Mouse (Mus musculus): Measurements from ENCODE around the gene Atp2a2. TPM values are rescaled to one million over a fixed set of nuclear protein-coding genes. Genes with fewer than 3 reads are reported as not detected.
A peak's percentile ranks its signal among the peaks of the same experiment; 100 is the strongest.

Gene Atp2a2
- polyA plus RNA-seq, 1 experiment from 2014 or later: 47.2 TPM

DNA sequence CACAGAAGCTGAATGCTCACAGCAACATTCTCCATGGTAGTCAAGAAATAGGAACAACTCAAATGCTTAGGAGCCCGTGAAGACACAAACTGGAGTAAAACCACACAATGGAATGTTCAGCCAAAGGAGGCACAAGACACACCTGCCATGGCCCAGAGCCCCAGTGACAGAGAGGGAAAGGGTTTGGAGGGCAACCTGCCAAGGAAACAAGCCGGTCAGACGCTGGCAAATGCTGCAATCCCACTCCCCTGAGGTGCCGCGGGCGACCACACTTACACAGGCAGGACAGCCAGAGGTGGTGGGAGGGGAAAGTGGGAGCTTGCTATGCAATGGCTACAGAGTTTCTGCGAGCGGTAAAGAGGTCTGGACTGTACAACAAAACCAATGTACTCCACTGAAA, 31.9 kb upstream of the Atp2a2 start:
- H3K27me3 ChIP-seq (replicated peaks; ENCODE audit: control insufficient read depth, insufficient read depth, low read length): no peaks in the 10 kb centered on the region
- WGBS: 67% methylated on average over 8 of the region's 8 CpGs
- no peak overlapping the region for H3K9ac ChIP-seq (ENCODE audit: low read depth, low read length)
- no peak overlapping the region for H3K27ac ChIP-seq (ENCODE audit: low read depth, low read length)
- ATAC-seq: no peak
- no peaks in the 10 kb centered on the region for H3K9me3 ChIP-seq (ENCODE audit: control insufficient read depth, low read length)
- no peak overlapping the region for H3K4me3 ChIP-seq (ENCODE audit: low read length)
- H3K36me3 ChIP-seq (ENCODE audit: control insufficient read depth, insufficient read depth, low read length): no peaks in the 10 kb centered on the region
- peaks cover 3% of the 10 kb centered on the region; the same call in 1 of the 2 replicates for H3K4me1 ChIP-seq (ENCODE audit: control insufficient read depth, insufficient read depth, low read depth, low read length)
- H3K4me2 ChIP-seq (ENCODE audit: low read length): no peak overlapping the region

DNA sequence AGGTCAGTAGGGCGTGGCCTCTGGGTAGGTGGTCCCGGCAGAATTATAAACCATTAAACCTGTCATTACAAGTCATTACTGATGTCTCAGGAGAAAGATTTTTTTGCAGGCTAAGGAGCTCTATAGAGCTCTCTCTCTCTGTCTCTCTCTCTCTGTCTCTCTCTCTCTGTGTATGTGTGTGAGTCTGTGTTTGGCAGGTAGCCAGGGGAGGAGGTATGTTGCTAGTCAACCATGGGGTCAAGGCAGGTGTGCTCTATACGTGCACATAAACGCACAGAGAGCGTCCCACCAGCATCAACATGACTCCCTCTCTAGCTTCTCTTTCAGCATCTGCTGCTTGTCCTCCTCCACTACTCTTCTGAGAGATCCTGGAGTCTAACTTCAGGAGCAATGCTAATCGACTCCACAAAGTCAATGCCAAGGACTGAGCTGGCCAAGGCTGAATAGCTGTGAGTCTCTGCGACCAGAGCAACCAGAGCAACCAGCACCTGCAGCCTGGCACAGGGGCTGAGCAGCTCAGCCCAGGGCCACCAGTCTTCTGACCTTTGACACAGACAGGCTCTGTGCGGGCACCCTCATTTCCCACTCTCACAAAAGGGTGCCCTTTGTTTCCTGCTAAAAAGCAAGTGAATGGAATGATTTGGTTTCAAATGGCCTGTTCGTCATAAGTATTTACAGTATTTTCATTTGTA, 28.0 kb upstream of the Atp2a2 start:
- 72% methylated on average over 9 of the region's 9 CpGs for WGBS
- Histone ChIP-seq H3K4me2 (ENCODE audit: low read length) (no peak overlapping the region), H3K27ac (ENCODE audit: low read depth, low read length) (no peak overlapping the region; the same call in 1 of the 2 replicates), H3K4me3 (ENCODE audit: low read length) (no peak overlapping the region), H3K4me1 (ENCODE audit: control insufficient read depth, insufficient read depth, low read depth, low read length) (peaks cover 8% of the 10 kb centered on the region), H3K27me3 (replicated peaks; ENCODE audit: control insufficient read depth, insufficient read depth, low read length) (no peaks in the 10 kb centered on the region), H3K9ac (ENCODE audit: low read depth, low read length) (no peak overlapping the region), H3K9me3 (ENCODE audit: control insufficient read depth, low read length) (no peaks in the 10 kb centered on the region), H3K36me3 (ENCODE audit: control insufficient read depth, insufficient read depth, low read length) (no peaks in the 10 kb centered on the region)
- no peak for ATAC-seq

DNA sequence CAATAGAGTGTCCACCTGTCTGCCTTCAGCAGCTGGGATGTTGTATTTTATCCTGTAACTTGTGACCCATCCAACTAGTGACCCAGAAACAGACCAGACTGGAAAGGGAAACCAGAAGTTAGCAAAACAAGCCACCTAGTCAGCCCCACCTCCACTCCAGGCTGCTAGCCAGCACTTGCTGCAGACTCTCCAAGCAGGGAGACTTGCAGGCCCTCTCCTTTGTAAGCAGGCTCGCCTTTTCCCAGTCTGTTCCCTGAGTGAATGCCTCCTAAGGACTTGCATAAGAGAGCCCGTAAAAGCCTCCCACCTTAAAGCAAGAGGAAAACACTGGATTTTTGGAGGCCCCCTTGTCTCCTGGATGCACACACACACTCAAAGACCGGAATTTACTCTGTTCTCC, 27.3 kb upstream of the Atp2a2 start:
- Histone ChIP-seq H3K9me3 (ENCODE audit: control insufficient read depth, low read length) (no peaks in the 10 kb centered on the region), H3K4me3 (ENCODE audit: low read length) (no peak overlapping the region), H3K4me2 (ENCODE audit: low read length) (no peak overlapping the region), H3K27ac (ENCODE audit: low read depth, low read length) (peak overlapping the region; percentile 42; the same call in 1 of the 2 replicates), H3K27me3 (replicated peaks; ENCODE audit: control insufficient read depth, insufficient read depth, low read length) (no peaks in the 10 kb centered on the region), H3K36me3 (ENCODE audit: control insufficient read depth, insufficient read depth, low read length) (no peaks in the 10 kb centered on the region), H3K9ac (ENCODE audit: low read depth, low read length) (no peak overlapping the region), H3K4me1 (ENCODE audit: control insufficient read depth, insufficient read depth, low read depth, low read length) (peaks cover 8% of the 10 kb centered on the region)
- no peak for ATAC-seq
- 65% methylated on average over 3 of the region's 3 CpGs for WGBS

DNA sequence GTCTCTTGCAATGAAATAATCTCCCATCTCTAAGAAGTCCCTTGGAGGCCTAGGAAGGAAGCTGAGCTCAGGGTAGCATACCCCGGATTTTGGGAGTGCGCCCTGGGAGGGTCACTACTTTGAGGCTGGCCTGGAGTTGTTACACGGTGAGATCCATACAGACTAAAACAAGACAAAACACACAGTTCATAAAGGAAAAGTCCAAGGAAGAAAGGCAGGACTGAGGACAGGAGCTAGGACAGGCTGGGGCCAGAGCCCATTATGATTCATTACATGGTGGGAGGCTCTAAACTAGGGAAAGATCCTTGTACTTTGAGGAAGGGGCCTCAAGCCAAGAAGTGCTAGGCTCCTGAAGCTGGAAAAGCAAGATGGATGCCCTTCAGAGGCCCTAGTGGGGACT, 26.6 kb upstream of the Atp2a2 start:
- H3K27me3 ChIP-seq (replicated peaks; ENCODE audit: control insufficient read depth, insufficient read depth, low read length): no peaks in the 10 kb centered on the region
- H3K9ac ChIP-seq (ENCODE audit: low read depth, low read length): no peak overlapping the region
- H3K36me3 ChIP-seq (ENCODE audit: control insufficient read depth, insufficient read depth, low read length): no peaks in the 10 kb centered on the region
- WGBS: 72% methylated on average over 3 of the region's 3 CpGs
- H3K9me3 ChIP-seq (ENCODE audit: control insufficient read depth, low read length): no peaks in the 10 kb centered on the region
- no peak overlapping the region for H3K4me2 ChIP-seq (ENCODE audit: low read length)
- no peak overlapping the region for H3K27ac ChIP-seq (ENCODE audit: low read depth, low read length)
- ATAC-seq: no peak
- H3K4me3 ChIP-seq (ENCODE audit: low read length): no peak overlapping the region
- peaks cover 8% of the 10 kb centered on the region for H3K4me1 ChIP-seq (ENCODE audit: control insufficient read depth, insufficient read depth, low read depth, low read length)

DNA sequence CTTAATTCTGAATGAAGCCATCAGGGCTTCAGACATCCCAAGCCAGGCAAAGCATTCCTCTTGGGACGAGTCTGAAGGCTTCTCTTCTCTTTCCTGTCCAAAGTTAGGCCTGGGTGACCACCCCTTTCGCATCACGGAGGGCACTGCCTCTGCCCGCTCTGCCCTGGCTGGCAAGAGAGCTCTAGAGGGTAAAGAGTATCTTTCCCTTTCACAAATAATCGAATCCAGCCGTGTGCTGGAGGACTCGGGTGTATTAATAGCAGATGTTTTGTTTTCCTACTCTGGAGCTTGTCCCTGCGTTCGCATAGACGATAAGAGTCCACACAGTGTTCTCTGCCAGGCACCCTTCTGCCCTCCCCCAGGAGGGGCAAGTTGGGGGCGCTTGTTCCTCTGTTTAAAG, 25.7 kb upstream of the Atp2a2 start:
- no peak for ATAC-seq
- WGBS: 58% methylated on average over 11 of the region's 11 CpGs
- Histone ChIP-seq H3K27ac (ENCODE audit: low read depth, low read length) (peak overlapping the region; percentile 74; the same call in 1 of the 2 replicates), H3K4me2 (ENCODE audit: low read length) (no peak overlapping the region), H3K27me3 (replicated peaks; ENCODE audit: control insufficient read depth, insufficient read depth, low read length) (no peaks in the 10 kb centered on the region), H3K36me3 (ENCODE audit: control insufficient read depth, insufficient read depth, low read length) (no peaks in the 10 kb centered on the region), H3K9ac (ENCODE audit: low read depth, low read length) (no peak overlapping the region), H3K4me3 (ENCODE audit: low read length) (no peak overlapping the region), H3K4me1 (ENCODE audit: control insufficient read depth, insufficient read depth, low read depth, low read length) (peaks cover 8% of the 10 kb centered on the region), H3K9me3 (ENCODE audit: control insufficient read depth, low read length) (no peaks in the 10 kb centered on the region)

DNA sequence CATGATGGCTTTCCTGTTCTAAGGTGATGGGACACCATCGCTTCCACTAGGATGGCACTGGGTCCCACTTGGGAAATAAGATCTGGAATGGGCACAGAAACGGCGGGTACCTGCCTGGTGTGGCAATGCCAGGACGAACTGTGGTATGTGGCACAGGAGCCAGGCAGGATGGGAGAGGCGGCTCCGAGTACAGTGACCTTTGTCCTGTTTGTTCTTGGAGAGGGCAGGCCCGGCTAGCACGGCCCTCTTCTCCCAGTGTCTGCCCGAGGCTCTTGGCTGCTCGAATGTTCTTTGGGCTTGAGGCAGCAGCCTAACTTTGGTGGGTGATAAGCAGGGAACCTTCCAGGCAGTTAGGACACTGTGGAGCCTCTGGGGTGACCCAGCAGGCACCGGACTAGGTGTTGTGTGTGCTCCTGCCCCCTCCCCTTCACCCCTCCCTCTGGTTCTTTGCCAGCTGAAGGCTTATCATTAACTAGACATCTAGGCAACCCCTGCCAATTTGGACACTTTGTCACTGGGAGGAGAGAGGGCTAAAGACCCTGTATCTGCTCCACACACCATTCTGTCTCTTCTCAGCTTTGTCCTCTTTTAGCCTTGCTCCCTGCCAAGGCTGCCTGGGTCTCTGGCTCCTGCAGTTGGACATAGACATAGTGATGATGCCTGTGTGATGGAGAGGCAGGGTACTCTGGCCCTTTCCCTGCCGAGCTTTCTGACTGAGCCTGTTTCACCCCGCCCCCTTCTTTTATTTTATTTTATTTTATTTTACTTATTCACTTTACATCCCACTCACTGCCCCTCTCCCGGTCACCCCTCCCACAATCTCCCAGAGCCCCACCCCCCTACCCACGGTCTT, 25.1 kb upstream of the Atp2a2 start:
- Histone ChIP-seq H3K4me3 (ENCODE audit: low read length) (no peak overlapping the region), H3K27ac (ENCODE audit: low read depth, low read length) (peak overlapping the region; percentile 74), H3K27me3 (replicated peaks; ENCODE audit: control insufficient read depth, insufficient read depth, low read length) (no peaks in the 10 kb centered on the region), H3K9me3 (ENCODE audit: control insufficient read depth, low read length) (no peaks in the 10 kb centered on the region), H3K36me3 (ENCODE audit: control insufficient read depth, insufficient read depth, low read length) (no peaks in the 10 kb centered on the region), H3K4me2 (ENCODE audit: low read length) (no peak overlapping the region), H3K9ac (ENCODE audit: low read depth, low read length) (no peak overlapping the region), H3K4me1 (ENCODE audit: control insufficient read depth, insufficient read depth, low read depth, low read length) (peaks cover 8% of the 10 kb centered on the region)
- no peak for ATAC-seq
- 74% methylated on average over 15 of the region's 15 CpGs for WGBS

DNA sequence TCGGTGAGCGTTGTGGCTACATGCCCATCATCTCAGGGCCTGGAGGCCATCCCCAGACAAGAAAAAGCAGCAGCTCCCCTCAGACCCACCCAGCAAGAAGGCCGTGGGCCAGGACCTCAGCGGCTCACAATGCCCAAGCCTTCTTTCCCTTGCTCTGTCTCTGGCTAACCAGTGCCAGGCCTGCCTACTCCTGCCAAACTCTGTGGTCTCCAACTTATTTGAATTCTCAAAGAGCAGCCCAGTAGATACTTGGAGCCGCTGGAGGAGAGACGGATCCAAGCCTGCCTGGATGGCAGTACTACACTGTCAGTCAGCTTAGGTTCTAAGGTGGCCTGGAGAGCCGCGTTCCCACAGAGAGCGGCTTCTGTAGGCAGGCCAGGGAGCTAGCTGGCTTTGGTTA, 24.4 kb upstream of the Atp2a2 start:
- WGBS: 84% methylated on average over 9 of the region's 9 CpGs
- Histone ChIP-seq H3K36me3 (ENCODE audit: control insufficient read depth, insufficient read depth, low read length) (no peaks in the 10 kb centered on the region), H3K4me1 (ENCODE audit: control insufficient read depth, insufficient read depth, low read depth, low read length) (peaks cover 8% of the 10 kb centered on the region), H3K27ac (ENCODE audit: low read depth, low read length) (peak overlapping the region; percentile 74), H3K9me3 (ENCODE audit: control insufficient read depth, low read length) (no peaks in the 10 kb centered on the region), H3K27me3 (replicated peaks; ENCODE audit: control insufficient read depth, insufficient read depth, low read length) (no peaks in the 10 kb centered on the region), H3K4me2 (ENCODE audit: low read length) (no peak overlapping the region), H3K9ac (ENCODE audit: low read depth, low read length) (no peak overlapping the region), H3K4me3 (ENCODE audit: low read length) (no peak overlapping the region)
- peak; percentile 83 for ATAC-seq

DNA sequence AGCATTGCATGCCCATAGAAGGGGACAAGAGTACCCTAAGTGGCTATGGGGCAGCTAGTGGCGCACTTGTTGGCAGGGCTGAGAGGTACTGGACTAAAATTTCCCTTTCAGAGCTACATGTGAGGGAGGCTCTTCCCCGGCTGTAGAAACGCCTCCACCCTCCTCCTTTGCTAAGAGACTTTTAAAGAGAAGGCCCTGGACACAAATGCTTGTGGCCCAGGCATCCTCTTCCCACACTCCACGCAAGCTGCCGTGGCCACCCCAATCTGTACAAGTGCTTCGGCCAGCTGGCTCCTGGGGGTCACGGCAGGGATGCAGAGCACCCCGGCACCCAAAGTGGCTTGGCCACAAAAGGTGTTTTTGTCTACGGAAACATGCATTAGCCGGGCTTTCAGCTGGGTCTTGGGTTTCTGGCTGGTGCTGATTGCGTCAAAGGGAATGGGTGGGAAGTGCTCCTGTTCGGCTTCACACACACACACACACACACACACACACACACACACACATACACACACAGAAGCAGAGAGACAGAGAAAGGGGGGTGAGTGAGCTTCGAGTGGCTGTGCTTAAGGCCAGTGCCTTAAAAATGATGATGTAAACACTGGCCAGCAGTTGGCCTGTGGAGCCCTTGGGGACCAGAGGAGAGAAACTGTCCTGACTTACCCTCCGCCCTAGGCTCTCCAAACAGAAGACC, 23.4 kb upstream of the Atp2a2 start:
- 79% methylated on average over 14 of the region's 14 CpGs for WGBS
- no peak overlapping the region for H3K27ac ChIP-seq (ENCODE audit: low read depth, low read length)

DNA sequence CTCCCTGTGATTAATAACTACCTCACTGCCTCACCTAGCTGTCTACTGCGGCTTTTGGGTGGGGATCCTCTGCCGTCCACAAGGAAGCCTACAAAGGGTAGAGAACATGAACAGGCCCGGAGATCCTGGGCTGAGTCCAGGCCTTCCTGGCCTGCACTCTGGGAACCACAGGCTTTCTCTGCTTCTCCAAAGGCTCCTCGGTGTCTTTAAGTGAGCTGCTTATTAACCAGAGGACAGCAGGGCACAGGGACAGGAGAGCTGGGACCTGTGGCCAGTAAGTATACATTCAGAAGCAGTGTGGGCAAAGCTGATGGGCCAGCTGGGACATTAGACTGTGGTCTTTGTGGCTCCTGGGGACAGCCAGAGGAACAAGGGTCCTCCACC, 22.8 kb upstream of the Atp2a2 start:
- no peaks in the 10 kb centered on the region for H3K27me3 ChIP-seq (replicated peaks; ENCODE audit: control insufficient read depth, insufficient read depth, low read length)
- H3K4me1 ChIP-seq (ENCODE audit: control insufficient read depth, insufficient read depth, low read depth, low read length): peaks cover 8% of the 10 kb centered on the region
- no peak overlapping the region for H3K4me2 ChIP-seq (ENCODE audit: low read length)
- H3K9ac ChIP-seq (ENCODE audit: low read depth, low read length): no peak overlapping the region
- no peak overlapping the region for H3K4me3 ChIP-seq (ENCODE audit: low read length)
- H3K9me3 ChIP-seq (ENCODE audit: control insufficient read depth, low read length): no peaks in the 10 kb centered on the region
- WGBS: 71% methylated on average over 4 of the region's 4 CpGs
- H3K27ac ChIP-seq (ENCODE audit: low read depth, low read length): no peak overlapping the region
- H3K36me3 ChIP-seq (ENCODE audit: control insufficient read depth, insufficient read depth, low read length): no peaks in the 10 kb centered on the region
- no peak for ATAC-seq

More for the DNA sequence above, 23.4 kb upstream of the Atp2a2 start:
- H3K27me3 ChIP-seq (replicated peaks; ENCODE audit: control insufficient read depth, insufficient read depth, low read length): no peaks in the 10 kb centered on the region
- no peaks in the 10 kb centered on the region for H3K9me3 ChIP-seq (ENCODE audit: control insufficient read depth, low read length)
- H3K9ac ChIP-seq (ENCODE audit: low read depth, low read length): no peak overlapping the region
- ATAC-seq: no peak
- no peaks in the 10 kb centered on the region for H3K36me3 ChIP-seq (ENCODE audit: control insufficient read depth, insufficient read depth, low read length)
- H3K4me2 ChIP-seq (ENCODE audit: low read length): no peak overlapping the region
- no peak overlapping the region for H3K4me3 ChIP-seq (ENCODE audit: low read length)
- peaks cover 8% of the 10 kb centered on the region for H3K4me1 ChIP-seq (ENCODE audit: control insufficient read depth, insufficient read depth, low read depth, low read length)
